In genomic region chr5:134475006-134475605, GRCm38 (mm10) we compare ENCODE assay signal across 19 mouse cellular contexts. TPM values are rescaled to one million over a fixed set of nuclear protein-coding genes. Genes with fewer than 3 reads are reported as not detected.
DNase-seq lines count a peak whose midpoint lies in the region; ATAC-seq and TF ChIP-seq lines count a peak whose summit lies in the region.
"Had no signal": no experiment of that assay in that cellular context is flagged by ENCODE, and none has a peak within 500 bp of the region (broad histone marks: within the 10 kb centered on the region; RNA-seq: fewer than 3 reads in every experiment).

No protein-coding gene starts in this region.

- H3K4me2 ChIP-seq in heart, embryonic 12.5 days = no peak overlapping the region
- no peak overlapping the region for H3K4me2 ChIP-seq in liver, embryonic 14.5 days (ENCODE audit: low read depth)
- H3K4me2 ChIP-seq: embryonic facial prominence, embryonic 13.5 days; hindbrain, embryonic 15.5 days; lung, embryonic 15.5 days had no signal

- H3K9me3 ChIP-seq in heart, embryonic 12.5 days (replicated peaks) = 0 out of 2 replicates have a peak, but pooled peaks cover 7% of the 10 kb centered on the region
- H3K9me3 ChIP-seq in liver, embryonic 14.5 days (ENCODE audit: control insufficient read depth, low read length) = no peaks in the 10 kb centered on the region
- H3K9me3 ChIP-seq: G1E; hindbrain, embryonic 15.5 days; limb, embryonic 10.5 days; lung, embryonic 15.5 days had no signal

- no peaks in the 10 kb centered on the region for H3K4me1 ChIP-seq in heart, embryonic 12.5 days (replicated peaks)
- no peaks in the 10 kb centered on the region; a peak in 1 of 4 replicates for H3K4me1 ChIP-seq in liver, embryonic 14.5 days (replicated peaks; ENCODE audit: control insufficient read depth in 2 of 2, insufficient read depth in 2 of 2, low read length in 1 of 2)
- peaks cover 2% of the 10 kb centered on the region; the same call in 1 of the 2 replicates for H3K4me1 ChIP-seq in bone marrow, adult 2 months (ENCODE audit: control insufficient read depth, insufficient read depth, low read length)
- H3K4me1 ChIP-seq in cerebellum, adult 2 months (ENCODE audit: control insufficient read depth, insufficient read depth, low read length) = no peaks in the 10 kb centered on the region
- H3K4me1 ChIP-seq: embryonic facial prominence, embryonic 13.5 days; forebrain, embryonic 10.5 days; hindbrain, embryonic 15.5 days; limb, embryonic 10.5 days; lung, embryonic 15.5 days; megakaryocyte, embryonic 14.5 days had no signal

- no peak overlapping the region for H3K9ac ChIP-seq in heart, embryonic 12.5 days
- no peak overlapping the region for H3K9ac ChIP-seq in liver, embryonic 14.5 days (replicated peaks)
- H3K9ac ChIP-seq: embryonic facial prominence, embryonic 13.5 days; hindbrain, embryonic 15.5 days; lung, embryonic 15.5 days had no signal

- no peak overlapping the region for H3K27ac ChIP-seq in heart, embryonic 12.5 days (ENCODE audit: poor library complexity, severe bottlenecking)
- H3K27ac ChIP-seq in liver, embryonic 14.5 days = no peak overlapping the region
- H3K27ac ChIP-seq in bone marrow, adult 2 months (ENCODE audit: control insufficient read depth, insufficient read depth, low read depth, low read length, poor library complexity) = no peak overlapping the region
- H3K27ac ChIP-seq in cerebellum, adult 2 months (ENCODE audit: insufficient read depth, low read length) = no peak overlapping the region
- H3K27ac ChIP-seq: embryonic facial prominence, embryonic 13.5 days; forebrain, embryonic 10.5 days; hindbrain, embryonic 15.5 days; limb, embryonic 10.5 days; lung, embryonic 15.5 days had no signal

- 88% methylated on average over 6 of the region's 6 CpGs for WGBS in heart, embryonic 12.5 days
- WGBS in liver, embryonic 14.5 days (ENCODE audit: insufficient replicate concordance) = 76% methylated on average over 6 of the region's 6 CpGs
- 90% methylated on average over 6 of the region's 6 CpGs for WGBS in bone marrow, adult 2 months
- 91% methylated on average over 6 of the region's 6 CpGs for WGBS in cerebellum, adult 2 months

- DNase-seq in heart, adult 11 months = peak; percentile 73
- no peak for DNase-seq in liver, embryonic 14.5 days (ENCODE audit: low read depth in 3 of 3, low spot score in 3 of 3)
- DNase-seq in liver = no peak
- peak; percentile 54 for DNase-seq in 416B (ENCODE audit: low read depth)
- no peak for DNase-seq in embryo, embryonic 10.5 days (ENCODE audit: low spot score)
- no peak for DNase-seq in cerebellum, adult 2 months
- DNase-seq: cerebellum, adult 11-12 months; kidney, adult 8-10 months; layer of hippocampus, postnatal 36 days; right cerebral cortex, postnatal 4 days had no signal

- H3K4me3 ChIP-seq in heart, embryonic 12.5 days = no peak overlapping the region
- no peak overlapping the region for H3K4me3 ChIP-seq in liver, embryonic 14.5 days (ENCODE audit: insufficient read depth in 1 of 2, low read depth in 2 of 2, low read length in 2 of 2)
- H3K4me3 ChIP-seq in bone marrow, adult 2 months (replicated peaks; ENCODE audit: control insufficient read depth, low read depth, low read length) = no peak overlapping the region
- no peak overlapping the region for H3K4me3 ChIP-seq in cerebellum, adult 2 months (replicated peaks; ENCODE audit: insufficient read depth, low read depth, low read length)
- H3K4me3 ChIP-seq: embryonic facial prominence, embryonic 13.5 days; forebrain, embryonic 10.5 days; hindbrain, embryonic 15.5 days; limb, embryonic 10.5 days; lung, embryonic 15.5 days; megakaryocyte, embryonic 14.5 days had no signal

- H3K36me3 ChIP-seq in heart, embryonic 12.5 days = no peaks in the 10 kb centered on the region
- H3K36me3 ChIP-seq in liver, embryonic 14.5 days (replicated peaks; ENCODE audit: control insufficient read depth, insufficient read depth, low read depth) = no peaks in the 10 kb centered on the region
- H3K36me3 ChIP-seq: embryonic facial prominence, embryonic 13.5 days; forebrain, embryonic 10.5 days; G1E; hindbrain, embryonic 15.5 days; limb, embryonic 10.5 days; lung, embryonic 15.5 days had no signal

- no peak for TF ChIP-seq EP300 in liver, embryonic 14.5 days (IDR thresholded peaks at IDR 0.05; ENCODE audit: low read depth)

- no peak for TF ChIP-seq POLR2A in bone marrow, adult 2 months (IDR thresholded peaks at IDR 0.05; ENCODE audit: borderline replicate concordance, control insufficient read depth, low read depth, low read length)
- TF ChIP-seq POLR2A in cerebellum, adult 2 months (IDR thresholded peaks at IDR 0.05; ENCODE audit: borderline replicate concordance, insufficient read depth, low read length) = no peak

- ATAC-seq in heart, embryonic 12.5 days (ENCODE audit: insufficient number of reproducible peaks, low FRiP score) = no peak
- no peak for ATAC-seq in liver, embryonic 14.5 days (ENCODE audit: insufficient read depth)

- TF ChIP-seq CTCF in liver, embryonic 14.5 days (IDR thresholded peaks at IDR 0.05; ENCODE audit: low read depth) = peak; percentile 56
- peak; percentile 55 for TF ChIP-seq CTCF in bone marrow, adult 2 months (IDR thresholded peaks at IDR 0.05; ENCODE audit: control insufficient read depth, insufficient read depth, low read length)
- no peak for TF ChIP-seq CTCF in cerebellum, adult 2 months (IDR thresholded peaks at IDR 0.05; ENCODE audit: borderline replicate concordance, insufficient read depth, low read depth, low read length)

- no peaks in the 10 kb centered on the region for H3K27me3 ChIP-seq in heart, embryonic 12.5 days (replicated peaks)
- H3K27me3 ChIP-seq in liver, embryonic 14.5 days (ENCODE audit: control insufficient read depth, insufficient read depth, low read length) = no peaks in the 10 kb centered on the region
- H3K27me3 ChIP-seq in cerebellum, adult 2 months (ENCODE audit: control insufficient read depth, insufficient read depth, low read length) = no peaks in the 10 kb centered on the region
- H3K27me3 ChIP-seq: embryonic facial prominence, embryonic 13.5 days; hindbrain, embryonic 15.5 days; lung, embryonic 15.5 days; megakaryocyte, embryonic 14.5 days had no signal

RNA-seq across cellular contexts. Expression of gene Gtf2ird1, which starts 18.6 kb away (rescaled TPM):
- 64.8 and 72.8 TPM in 2 replicates for polyA plus RNA-seq in heart, embryonic 12.5 days (2016; fragmentation: Nextera tagmentation; extraction: Ambion mirVana)
- polyA plus RNA-seq in liver, embryonic 14.5 days (2012; rRNA removed) = 7.5 and 7.9 TPM in 2 replicates
- polyA plus RNA-seq in liver, embryonic 14.5 days (2014; fragmentation: Nextera tagmentation; extraction: Ambion mirVana) = 8.4 and 9.7 TPM in 2 replicates
- 11.2 and 13.1 TPM in 2 replicates for polyA plus RNA-seq in bone marrow, adult 2 months (2011; ENCODE audit: insufficient read depth, insufficient read length, low replicate concordance, missing spikeins)
- polyA plus RNA-seq in cerebellum, adult 2 months (2012; rRNA removed) = 47.0 and 47.6 TPM in 2 replicates

Comparison
In these comparisons a context has a peak if more than half of its experiments do, and no peak if none do; other contexts are left out.
1. DNase-seq: peak in heart, adult 11 months (single experiment) and 416B (single experiment); none in liver, embryonic 14.5 days (0 of 3), liver (single experiment), embryo, embryonic 10.5 days (single experiment) and cerebellum, adult 2 months (0 of 2).